Mouse (Mus musculus) liver (tissue): ENCODE results near the gene Zdhhc25.
A peak's percentile ranks its signal among the peaks of the same experiment; 100 is the strongest.

Source experiments
- DNase-seq: peaks from one replicate; pipeline ENCODE4 v3.0.0-alpha.2; 2020; ENCODE audit warnings: mixed read lengths

Zdhhc25 gene

DNA sequence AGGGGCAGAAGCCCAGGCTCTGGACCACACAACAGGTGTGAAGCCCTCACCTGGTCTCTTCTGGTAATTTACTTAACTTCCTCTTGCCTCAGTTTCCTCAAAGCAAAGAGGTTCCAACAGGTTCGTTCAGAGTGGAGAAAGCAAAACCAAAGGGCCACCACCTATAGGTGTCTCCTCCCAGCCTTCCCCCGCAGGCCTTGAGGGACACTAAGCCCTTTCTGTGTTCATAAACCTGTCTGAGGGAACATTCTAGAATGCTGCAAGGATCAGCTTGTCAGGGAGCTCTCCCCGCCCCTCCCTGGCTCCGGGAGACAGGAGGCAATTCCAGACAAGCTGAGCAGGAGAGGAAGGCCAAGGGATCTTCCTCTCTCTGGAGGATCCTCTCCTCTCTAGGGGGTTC lies at the start of gene Zdhhc25:
TSS of gene Zdhhc25 (plus strand) at position 301 of the 400 bp plus-strand sequence.
- no peak for DNase-seq

DNA sequence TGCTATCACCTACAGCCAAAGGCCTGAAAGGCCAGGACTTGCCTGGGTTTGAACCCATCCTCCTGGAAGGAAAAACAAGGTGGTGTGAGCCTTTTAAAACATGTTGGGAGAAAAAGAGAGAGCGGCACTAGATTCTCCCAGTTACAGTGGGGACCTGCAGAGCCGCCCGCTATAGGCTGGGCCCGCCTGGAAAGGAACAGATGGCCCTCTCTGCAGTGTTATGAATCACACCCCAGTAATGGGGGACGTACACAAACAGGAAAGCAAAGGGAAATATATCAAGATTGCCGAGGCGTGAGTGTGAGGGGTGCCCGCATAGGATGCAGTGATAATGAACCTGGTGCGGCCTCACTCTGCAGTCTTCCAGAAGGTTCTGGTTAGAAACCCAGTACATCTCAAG lies 47.2 kb upstream of the Zdhhc25 start:
- DNase-seq: no peak

DNA sequence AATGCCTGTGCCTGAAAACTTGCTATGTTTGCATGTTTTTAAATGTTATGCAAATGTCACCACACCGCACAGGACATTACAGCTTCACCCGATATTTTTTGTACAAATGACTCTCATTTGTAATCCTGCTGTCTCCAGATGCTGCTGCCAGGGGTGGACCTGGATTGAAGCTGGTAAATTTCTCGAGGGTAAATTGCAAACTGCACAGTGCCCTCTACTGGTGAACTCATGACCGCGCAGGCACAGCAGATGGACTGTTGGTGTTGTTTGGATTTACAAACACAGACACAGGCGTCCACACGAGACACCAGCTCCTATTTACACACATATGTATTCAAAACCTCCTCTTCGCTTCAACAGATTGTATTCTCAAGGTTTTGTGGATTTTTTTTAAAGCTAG lies 44.6 kb upstream of the Zdhhc25 start:
- DNase-seq: peak; percentile 7

DNA sequence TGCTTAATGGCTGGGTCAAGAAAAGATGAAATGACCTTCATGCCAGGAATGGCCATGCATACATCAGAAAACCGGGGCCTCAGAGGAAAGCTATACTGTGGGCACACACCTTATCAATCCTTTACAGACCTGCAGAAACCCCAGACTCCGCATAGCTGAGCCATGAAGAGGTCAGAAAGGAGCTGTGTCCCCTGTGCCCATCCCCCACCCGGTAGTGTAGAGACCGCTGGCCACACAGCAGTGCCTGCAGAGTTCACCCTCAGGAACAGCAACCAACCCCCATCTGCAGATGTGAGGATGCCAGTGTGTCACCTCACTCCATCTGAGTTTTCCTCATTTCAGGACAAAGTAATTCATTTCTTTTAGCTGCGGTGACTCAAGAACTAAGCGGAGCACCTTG lies 39.5 kb upstream of the Zdhhc25 start:
- DNase-seq: no peak

- no peak for DNase-seq
Observed at GRCm38 (mm10) chr15:88561058-88561730, 38.9 kb upstream of the Zdhhc25 start.

- DNase-seq: no peak
Observed at GRCm38 (mm10) chr15:88565307-88565706, 34.8 kb upstream of the Zdhhc25 start.

GRCm38 (mm10) chr15:88565806-88566205 lies 34.3 kb upstream of the Zdhhc25 start:
- DNase-seq: no peak

GRCm38 (mm10) chr15:88570697-88571096 lies 29.4 kb upstream of the Zdhhc25 start:
- no peak for DNase-seq

DNA sequence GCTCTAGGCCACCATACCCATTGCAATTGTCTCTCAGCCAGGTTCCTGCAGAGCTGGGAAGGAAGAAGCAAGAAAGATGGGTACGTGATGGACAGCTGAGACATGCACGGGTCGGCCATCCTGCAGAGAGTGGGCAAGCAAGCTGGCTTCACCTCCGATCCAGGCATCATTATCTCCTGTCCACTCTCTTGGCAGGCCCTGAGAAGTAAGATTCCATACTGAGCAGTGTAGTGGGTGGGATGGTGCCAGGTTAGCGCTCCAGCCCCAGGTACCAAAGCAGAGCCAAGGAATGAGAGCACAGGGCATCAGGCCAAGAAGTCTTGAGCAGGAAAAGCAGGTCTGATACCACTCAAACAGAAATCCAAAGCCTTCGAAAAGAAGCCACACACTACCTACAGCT lies 20.6 kb upstream of the Zdhhc25 start:
- DNase-seq: no peak

DNA sequence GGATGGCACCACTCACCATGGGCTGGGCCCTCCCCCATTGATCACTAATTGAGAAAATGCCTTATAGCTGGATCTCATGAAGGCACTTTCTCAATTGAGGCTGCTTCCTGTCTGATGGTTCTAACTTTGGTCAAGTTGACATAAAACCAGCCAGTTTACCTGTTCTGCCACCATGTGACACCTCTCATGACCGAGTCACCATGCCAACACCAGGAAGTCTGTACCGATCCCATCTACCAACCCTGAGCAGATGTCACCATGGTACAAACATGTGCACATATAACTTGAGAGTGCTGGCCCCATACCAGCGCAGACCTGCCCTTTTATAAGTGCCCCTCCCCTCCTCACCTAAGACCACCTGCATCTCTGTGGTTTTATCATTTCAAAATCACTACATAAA lies 2.4 kb downstream of the Zdhhc25 start:
- no peak for DNase-seq

GRCm38 (mm10) chr15:88603091-88603732 lies 3.1 kb downstream of the Zdhhc25 start:
- no peak for DNase-seq

GRCm38 (mm10) chr15:88603733-88604119 lies 3.6 kb downstream of the Zdhhc25 start:
- DNase-seq: no peak

- DNase-seq: no peak
Observed at GRCm38 (mm10) chr15:88604669-88605414, 4.7 kb downstream of the Zdhhc25 start.

DNA sequence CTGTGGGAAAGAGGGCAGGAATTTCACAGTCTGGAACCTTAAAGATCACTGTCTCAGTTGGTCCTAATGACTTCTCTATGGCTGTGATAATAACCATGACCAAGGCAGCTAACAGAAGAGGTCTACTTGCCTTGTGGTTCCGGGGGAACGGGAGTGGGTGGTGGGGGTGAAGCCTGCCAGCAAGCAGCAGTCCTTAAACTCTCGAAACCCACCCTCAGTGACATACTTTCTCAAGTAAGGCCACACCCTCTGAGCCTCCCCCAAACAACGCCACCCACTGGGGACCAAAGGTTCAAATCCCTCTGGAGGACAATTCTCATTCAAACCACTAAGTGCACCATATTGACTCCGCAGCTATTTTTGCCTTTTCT lies 5.3 kb downstream of the Zdhhc25 start:
- DNase-seq: no peak

- DNase-seq: no peak
Observed at GRCm38 (mm10) chr15:88617125-88617524, 17.0 kb downstream of the Zdhhc25 start.

DNA sequence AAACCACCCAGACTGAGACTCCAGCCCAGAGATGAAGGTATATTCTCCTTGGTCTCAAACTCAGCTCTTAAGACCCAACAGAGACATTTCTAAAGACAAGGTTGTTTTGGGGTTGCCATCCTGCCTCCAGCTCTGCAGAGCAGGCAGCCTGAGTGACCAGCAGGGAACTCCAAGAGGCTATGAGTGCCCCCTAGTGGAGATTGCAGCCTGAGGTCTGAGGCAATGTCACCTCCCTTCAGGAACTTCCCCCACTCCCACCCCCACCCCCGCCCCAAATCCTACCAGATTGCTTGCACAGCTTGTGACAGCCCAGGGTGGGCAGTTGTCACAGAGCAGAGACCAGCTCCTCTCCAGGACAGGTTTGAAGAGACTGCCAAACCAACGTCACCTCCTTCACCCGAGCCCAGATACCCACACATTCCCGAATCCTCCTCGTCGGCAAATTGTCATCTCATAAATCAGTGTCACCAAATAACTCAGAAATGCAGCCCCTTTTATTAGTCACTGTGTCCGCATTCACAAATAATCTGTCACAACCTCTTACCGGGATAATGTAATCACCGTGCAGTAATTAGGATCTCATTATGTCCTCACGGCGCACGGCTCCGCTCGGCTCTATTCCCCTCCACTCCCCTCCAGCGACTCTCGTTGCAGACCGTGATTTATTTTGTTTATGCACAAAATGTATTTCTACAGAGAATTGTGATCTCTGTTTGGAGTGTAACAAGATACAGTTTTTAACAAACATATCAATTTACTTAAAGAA lies 18.1 kb downstream of the Zdhhc25 start:
- DNase-seq: peak; percentile 11

GRCm38 (mm10) chr15:88620017-88620416 lies 19.9 kb downstream of the Zdhhc25 start:
- no peak for DNase-seq

DNA sequence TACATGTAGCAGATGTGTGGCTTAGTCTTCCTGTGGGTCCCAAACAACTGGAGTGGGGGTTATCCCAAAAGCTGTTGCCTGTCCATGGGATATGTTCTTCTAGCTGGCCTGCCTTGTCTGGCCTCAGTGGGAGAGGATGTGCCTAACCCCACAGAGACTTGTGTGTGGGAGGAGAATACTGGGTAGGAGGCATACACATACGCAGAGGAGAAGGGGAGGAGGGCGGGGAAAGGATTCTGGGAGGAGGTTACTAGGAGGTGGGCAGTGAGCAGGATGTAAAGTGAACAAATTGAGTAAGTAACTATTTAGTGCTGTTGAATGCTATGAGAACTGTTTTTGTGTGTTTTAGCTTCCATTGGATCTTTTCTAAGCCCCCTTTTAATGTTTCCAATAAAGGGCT lies 23.8 kb downstream of the Zdhhc25 start:
- DNase-seq: no peak

GRCm38 (mm10) chr15:88624874-88625277 lies 24.8 kb downstream of the Zdhhc25 start:
- DNase-seq: no peak

GRCm38 (mm10) chr15:88625303-88626066 lies 25.4 kb downstream of the Zdhhc25 start:
- DNase-seq: no peak

- no peak for DNase-seq
Observed at GRCm38 (mm10) chr15:88626886-88627488, 26.9 kb downstream of the Zdhhc25 start.

DNA sequence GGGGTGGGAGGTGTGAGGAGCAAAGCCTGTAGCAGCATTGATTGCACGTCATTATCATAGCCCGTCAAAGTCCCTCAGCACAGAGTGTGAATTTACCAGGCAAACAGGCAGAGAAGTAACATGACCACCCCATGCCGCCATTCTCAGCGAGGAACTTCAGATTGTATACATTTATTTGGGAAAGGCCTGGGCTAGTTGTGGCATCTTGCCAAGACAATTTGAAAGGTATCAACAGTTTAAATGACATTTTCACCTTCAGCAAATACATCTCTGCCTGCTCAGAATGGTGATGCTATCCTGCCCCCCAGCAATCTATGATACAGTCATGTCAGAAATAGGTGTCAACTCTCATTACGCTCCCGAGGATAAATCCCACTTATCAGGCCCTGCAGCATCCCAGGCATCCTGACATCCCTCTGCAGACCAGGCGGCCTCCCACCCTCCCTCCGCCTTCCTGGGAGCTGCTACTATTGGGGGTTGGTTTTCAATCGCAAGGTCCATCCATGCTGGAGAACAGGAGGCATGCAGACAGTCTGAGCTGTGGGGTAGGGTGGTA lies 28.8 kb downstream of the Zdhhc25 start:
- DNase-seq: no peak
